Mouse (Mus musculus): Measurements from ENCODE around the gene Psmd11. TPM values are rescaled to one million over a fixed set of nuclear protein-coding genes. Genes with fewer than 3 reads are reported as not detected.
A peak's percentile ranks its signal among the peaks of the same experiment; 100 is the strongest.

Gene Psmd11
- total RNA-seq, 1 experiment from 2014 or later, result 44.7 TPM

GRCm38 (mm10) chr11:80478694-80479412 is 50.4 kb downstream of the Psmd11 start:
- no peak for ATAC-seq (ENCODE audit: extremely low read depth, insufficient number of reproducible peaks, low FRiP score, poor library complexity, severe bottlenecking)

DNA sequence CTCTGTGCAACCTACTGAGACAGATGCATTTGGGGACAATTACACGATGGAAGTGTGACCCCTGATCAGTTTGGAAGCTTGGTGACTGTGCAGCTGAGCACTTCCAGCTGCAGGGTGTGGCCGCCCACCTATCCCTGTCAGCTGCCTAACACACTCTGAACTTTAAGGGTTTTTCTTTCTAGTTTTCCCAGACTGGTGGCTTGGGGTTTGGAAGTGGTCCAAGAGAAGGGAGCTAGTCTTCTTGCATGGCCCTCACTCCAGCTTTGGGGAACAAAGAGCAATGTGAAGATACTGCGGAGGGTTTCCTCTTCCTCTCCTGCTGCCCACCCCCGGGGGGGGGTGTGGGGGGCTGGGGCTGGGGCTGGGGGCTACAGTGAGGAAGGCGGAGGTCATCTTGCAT is 51.0 kb downstream of the Psmd11 start:
- no peak for ATAC-seq (ENCODE audit: extremely low read depth, insufficient number of reproducible peaks, low FRiP score, poor library complexity, severe bottlenecking)

DNA sequence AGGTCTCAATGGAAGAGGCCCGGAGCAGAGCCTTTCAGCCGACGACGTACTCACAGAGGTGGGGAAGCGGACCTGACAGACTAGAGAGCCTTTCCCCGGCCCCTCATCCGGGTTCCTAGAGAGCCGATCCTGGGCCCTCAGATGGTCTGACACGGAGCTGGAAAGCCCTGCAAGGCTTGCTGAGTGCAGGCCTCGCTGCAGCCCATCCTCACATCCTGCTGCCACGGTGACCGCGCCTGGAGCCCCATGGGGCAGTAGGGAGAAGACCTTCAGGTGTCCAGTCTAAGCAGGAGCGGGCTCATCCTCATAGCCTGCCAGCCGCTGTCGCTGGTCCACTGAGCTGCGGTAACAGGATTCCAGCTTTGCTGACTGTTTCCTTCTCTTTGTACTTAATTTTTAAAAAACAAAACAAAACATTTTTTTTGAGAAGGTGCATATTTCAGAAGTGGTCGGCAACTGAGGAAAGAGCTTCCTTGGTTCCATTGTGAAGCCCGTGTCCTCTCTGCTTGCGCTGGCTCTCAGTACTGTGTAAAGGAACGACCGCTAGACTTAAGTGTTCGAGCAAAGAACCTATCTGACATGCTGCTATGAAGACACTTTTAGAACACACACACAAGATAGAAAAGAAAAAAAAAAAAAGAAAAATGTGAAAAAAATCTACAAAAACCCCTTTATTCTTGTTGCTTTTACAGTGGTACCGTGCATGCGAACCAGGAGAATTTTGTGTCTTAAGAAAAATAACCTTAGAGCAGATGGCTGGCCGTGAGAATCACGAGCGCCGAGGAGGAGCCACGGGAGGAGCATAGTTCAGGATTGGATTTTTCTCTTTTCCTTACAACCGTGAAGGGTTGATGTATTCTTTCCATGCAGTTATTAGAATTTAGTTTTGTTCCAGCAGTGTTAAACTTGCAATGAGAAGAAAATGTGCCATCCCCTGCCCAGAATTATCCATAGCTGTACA is 51.8 kb downstream of the Psmd11 start:
- ATAC-seq (ENCODE audit: extremely low read depth, insufficient number of reproducible peaks, low FRiP score, poor library complexity, severe bottlenecking), result no peak

GRCm38 (mm10) chr11:80481409-80482050 is 53.1 kb downstream of the Psmd11 start:
- no peak for ATAC-seq (ENCODE audit: extremely low read depth, insufficient number of reproducible peaks, low FRiP score, poor library complexity, severe bottlenecking)

DNA sequence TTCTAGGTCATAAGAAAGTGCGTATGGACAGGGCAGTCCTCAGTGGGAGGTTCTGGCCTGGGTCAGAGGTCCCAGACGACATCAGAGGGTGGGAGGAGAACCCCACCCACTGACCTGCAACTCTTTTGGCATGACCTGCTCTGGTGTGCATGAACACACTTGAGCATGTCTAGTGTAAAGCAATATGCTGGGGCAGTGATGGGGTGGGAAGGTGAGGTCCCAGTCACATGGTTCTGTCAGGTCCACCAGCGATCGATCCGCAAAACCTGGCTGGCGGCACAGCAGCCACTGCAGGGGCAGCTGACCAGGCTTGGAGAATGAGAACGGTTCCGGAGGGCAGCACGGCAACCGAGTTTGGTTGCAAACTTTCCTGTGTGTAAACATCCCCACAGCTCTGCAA is 53.9 kb downstream of the Psmd11 start:
- no peak for ATAC-seq (ENCODE audit: extremely low read depth, insufficient number of reproducible peaks, low FRiP score, poor library complexity, severe bottlenecking)

DNA sequence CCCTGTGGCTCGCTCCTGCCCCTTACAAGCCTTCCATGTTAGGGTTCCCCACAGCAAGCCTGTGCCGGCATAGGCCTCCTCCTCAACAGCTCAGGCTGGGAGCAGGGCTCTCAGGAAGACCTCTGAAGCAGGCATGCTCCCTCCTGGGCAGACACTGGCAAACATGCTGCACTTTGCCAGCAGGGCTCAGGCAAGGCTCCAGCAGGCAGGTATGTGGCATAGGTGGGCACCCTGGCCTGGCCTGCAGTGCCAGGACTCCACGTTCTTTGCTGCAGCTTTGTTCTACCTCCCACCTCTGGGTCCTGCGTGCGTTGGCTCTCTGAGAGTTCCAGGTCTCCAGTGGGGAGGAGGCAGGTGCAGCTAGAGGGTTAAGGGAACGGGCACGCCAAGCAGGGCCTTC is 54.5 kb downstream of the Psmd11 start:
- no peak for ATAC-seq (ENCODE audit: extremely low read depth, insufficient number of reproducible peaks, low FRiP score, poor library complexity, severe bottlenecking)

DNA sequence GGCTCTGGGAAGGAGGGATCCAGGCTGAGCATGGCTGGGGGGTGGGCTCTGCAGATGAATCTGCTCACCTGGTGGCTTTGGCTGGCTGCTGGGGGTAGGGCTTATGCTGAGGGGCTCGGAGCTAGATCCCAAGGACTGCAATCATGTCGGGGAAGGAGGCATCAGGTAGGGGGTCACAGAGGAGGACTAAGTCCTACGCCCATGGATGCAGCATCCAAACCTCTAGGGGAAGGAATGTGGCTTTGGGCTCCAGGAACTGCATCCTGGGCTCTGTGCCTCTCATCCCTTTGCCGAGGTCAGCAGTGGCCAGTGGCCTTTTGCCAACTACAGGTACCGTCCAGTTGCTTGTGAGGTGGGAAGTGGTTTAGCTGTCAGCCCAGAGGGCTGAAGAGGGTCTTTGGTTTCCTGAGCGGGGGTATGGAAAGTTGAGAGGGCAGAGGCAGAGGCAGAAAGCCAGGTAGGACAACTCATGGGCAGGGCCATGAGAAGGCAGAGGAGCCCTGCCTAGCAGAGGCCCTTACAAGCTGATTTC is 55.2 kb downstream of the Psmd11 start:
- no peak for ATAC-seq (ENCODE audit: extremely low read depth, insufficient number of reproducible peaks, low FRiP score, poor library complexity, severe bottlenecking)

DNA sequence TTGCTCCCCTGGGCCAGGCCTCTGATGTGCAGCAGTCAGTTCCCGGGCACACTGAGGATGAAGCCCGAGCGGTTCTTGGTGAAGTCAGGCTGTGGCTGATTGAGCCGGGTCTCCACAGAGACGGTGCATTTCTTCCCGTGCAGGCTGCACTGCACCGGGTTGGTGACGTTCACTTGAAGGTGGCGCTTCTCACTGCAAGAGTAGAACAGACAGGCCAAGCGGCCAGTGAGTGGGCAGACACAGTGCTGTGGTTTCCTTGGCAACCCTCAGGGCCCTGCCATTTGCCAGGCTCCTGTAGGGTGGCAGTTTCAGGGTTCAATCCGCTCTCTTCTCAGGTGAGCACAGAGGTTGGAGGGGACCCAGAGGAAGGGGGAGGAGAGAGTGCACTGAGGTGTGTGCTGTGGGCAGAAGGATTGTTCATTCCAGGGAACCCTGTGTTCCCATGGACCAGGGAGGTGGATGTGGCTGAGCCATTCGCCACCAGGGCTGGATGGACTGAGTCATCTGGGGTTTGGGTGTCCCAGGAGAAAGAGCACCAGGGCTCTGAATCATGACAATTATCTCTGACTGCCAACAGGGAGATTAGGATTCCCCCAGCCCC is 55.9 kb downstream of the Psmd11 start:
- no peak for ATAC-seq (ENCODE audit: extremely low read depth, insufficient number of reproducible peaks, low FRiP score, poor library complexity, severe bottlenecking)

DNA sequence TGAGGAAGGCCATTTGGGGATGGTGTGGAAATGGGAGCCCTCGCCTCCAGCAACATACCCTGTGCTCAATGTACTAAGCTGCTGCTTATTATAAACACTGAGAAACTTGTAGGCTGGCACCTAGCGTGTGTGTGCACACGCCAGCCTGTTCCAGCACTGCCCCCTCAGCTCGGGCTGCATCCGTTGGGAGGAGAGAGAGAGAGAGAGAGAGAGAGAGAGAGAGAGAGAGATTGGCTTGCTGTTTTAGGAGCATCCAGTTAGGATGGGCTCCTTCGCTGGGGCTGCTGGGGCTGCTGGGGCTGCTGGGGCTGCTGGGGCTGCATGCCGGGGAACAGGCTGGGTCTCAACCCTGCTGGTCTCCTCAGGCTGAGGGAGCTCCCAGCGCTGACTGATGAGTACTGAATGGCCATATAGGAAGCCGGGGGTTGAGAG is 56.7 kb downstream of the Psmd11 start:
- no peak for ATAC-seq (ENCODE audit: extremely low read depth, insufficient number of reproducible peaks, low FRiP score, poor library complexity, severe bottlenecking)

GRCm38 (mm10) chr11:80485622-80486206 is 57.3 kb downstream of the Psmd11 start:
- no peak for ATAC-seq (ENCODE audit: extremely low read depth, insufficient number of reproducible peaks, low FRiP score, poor library complexity, severe bottlenecking)

GRCm38 (mm10) chr11:80487904-80488587 is 59.6 kb downstream of the Psmd11 start:
- no peak for ATAC-seq (ENCODE audit: extremely low read depth, insufficient number of reproducible peaks, low FRiP score, poor library complexity, severe bottlenecking)

GRCm38 (mm10) chr11:80489172-80489881 is 60.9 kb downstream of the Psmd11 start:
- ATAC-seq (ENCODE audit: extremely low read depth, insufficient number of reproducible peaks, low FRiP score, poor library complexity, severe bottlenecking), result peak; percentile 13; the same call in 1 of the 2 replicates

DNA sequence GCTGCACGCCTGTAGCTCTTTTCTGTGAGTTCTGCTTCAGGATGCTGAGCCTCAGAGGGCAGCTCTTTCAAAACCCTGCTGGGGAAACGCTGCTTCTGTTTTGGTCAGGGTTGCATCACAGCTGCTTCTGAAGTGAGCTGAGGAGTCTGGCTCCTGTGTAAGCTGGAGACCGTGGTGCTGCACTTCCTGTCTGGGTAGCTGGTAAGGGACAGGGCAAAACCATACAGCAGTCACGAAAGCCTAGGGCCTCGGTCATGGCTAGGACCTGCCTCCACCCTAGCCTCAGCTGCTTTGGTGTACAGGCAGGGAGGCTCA is 61.4 kb downstream of the Psmd11 start:
- peak; percentile 67 for ATAC-seq (ENCODE audit: extremely low read depth, insufficient number of reproducible peaks, low FRiP score, poor library complexity, severe bottlenecking)

- ATAC-seq (ENCODE audit: extremely low read depth, insufficient number of reproducible peaks, low FRiP score, poor library complexity, severe bottlenecking), result no peak
Measured at GRCm38 (mm10) chr11:80490831-80491230, 62.4 kb downstream of the Psmd11 start.

DNA sequence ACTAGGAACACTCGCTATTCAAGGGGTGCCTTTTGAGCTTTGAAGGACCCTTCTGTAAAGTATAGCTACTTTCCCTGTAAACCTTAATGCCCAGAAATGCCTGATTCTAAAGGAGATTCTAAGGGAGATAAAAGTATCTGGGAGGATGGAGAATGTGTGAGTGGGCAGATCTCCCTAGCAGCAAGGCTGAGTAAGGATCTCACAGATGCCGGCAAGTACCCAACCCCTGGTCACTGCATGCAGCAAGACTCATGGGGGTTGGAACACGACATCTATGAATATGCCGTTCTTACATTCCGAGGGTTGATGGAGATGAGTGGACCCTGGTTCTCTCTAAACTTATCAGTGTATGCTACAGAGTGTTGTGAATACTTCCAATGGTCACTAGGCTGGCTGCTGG is 64.8 kb downstream of the Psmd11 start:
- ATAC-seq (ENCODE audit: extremely low read depth, insufficient number of reproducible peaks, low FRiP score, poor library complexity, severe bottlenecking), result no peak

GRCm38 (mm10) chr11:80494852-80495251 is 66.4 kb downstream of the Psmd11 start:
- no peak for ATAC-seq (ENCODE audit: extremely low read depth, insufficient number of reproducible peaks, low FRiP score, poor library complexity, severe bottlenecking)

GRCm38 (mm10) chr11:80495972-80496371 is 67.6 kb downstream of the Psmd11 start:
- ATAC-seq (ENCODE audit: extremely low read depth, insufficient number of reproducible peaks, low FRiP score, poor library complexity, severe bottlenecking), result no peak

DNA sequence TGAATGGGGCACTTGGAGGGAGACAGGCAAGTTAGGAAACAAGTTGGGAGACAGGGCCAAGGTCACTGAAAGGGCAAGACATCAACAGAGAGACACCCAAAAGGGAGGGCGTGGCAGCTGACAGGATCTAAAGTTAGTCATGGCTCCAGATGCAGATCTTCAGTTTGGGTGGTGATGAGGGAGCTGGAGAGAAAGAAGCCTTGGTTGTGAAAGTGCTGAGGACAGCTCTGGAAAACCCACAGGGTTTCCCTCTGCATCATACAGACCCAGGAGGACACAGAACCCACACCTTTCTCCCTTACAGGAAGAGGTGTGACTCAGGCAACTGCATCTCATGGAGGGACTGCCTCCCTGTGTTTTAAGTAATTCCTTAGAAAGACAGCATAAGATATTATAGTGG is 68.2 kb downstream of the Psmd11 start:
- ATAC-seq (ENCODE audit: extremely low read depth, insufficient number of reproducible peaks, low FRiP score, poor library complexity, severe bottlenecking), result no peak

Measured in neutrophil, adult 5-6 weeks (primary cell).